Mouse (Mus musculus) NIH3T3 (cell line): ENCODE data around the gene Prmt1.
A peak's percentile ranks its signal among the peaks of the same experiment; 100 is the strongest.

Experiments used
- DNase-seq: peaks from one replicate; pipeline ENCODE4 v3.0.0-alpha.2; 2012; ENCODE audit warnings: low read depth

Gene Prmt1

GRCm38 (mm10) chr7:44986192-44986878 is at the start of gene Prmt1:
Prmt1 (minus strand) TSS chr7:44986568.
- peak; percentile 99 for DNase-seq

GRCm38 (mm10) chr7:45035631-45036030 is 49.3 kb upstream of the Prmt1 start:
- peak; percentile 85 for DNase-seq

- DNase-seq: no peak
Observed at GRCm38 (mm10) chr7:45033722-45034359, 47.5 kb upstream of the Prmt1 start.

GRCm38 (mm10) chr7:45030857-45031256 is 44.5 kb upstream of the Prmt1 start:
- no peak for DNase-seq

GRCm38 (mm10) chr7:45029995-45030394 is 43.6 kb upstream of the Prmt1 start:
- no peak for DNase-seq

- no peak for DNase-seq
Observed at GRCm38 (mm10) chr7:45028351-45028750, 42.0 kb upstream of the Prmt1 start.

GRCm38 (mm10) chr7:45027761-45028160 is 41.4 kb upstream of the Prmt1 start:
- no peak for DNase-seq

GRCm38 (mm10) chr7:45026256-45026655 is 39.9 kb upstream of the Prmt1 start:
- peak; percentile 49 for DNase-seq

- no peak for DNase-seq
Observed at GRCm38 (mm10) chr7:45025601-45026220, 39.3 kb upstream of the Prmt1 start.

GRCm38 (mm10) chr7:45024281-45025248 is 38.2 kb upstream of the Prmt1 start:
- peak; percentile 37 for DNase-seq

GRCm38 (mm10) chr7:45023711-45024110 is 37.3 kb upstream of the Prmt1 start:
- DNase-seq: peak; percentile 64

GRCm38 (mm10) chr7:45020225-45020624 is 33.9 kb upstream of the Prmt1 start:
- no peak for DNase-seq

- DNase-seq: peak; percentile 94
Observed at GRCm38 (mm10) chr7:45019031-45019571, 32.7 kb upstream of the Prmt1 start.

- peak; percentile 98 for DNase-seq
Observed at GRCm38 (mm10) chr7:45017242-45018061, 31.1 kb upstream of the Prmt1 start, which contains the start of gene Rras. Rras (plus strand) TSS chr7:45017961.

GRCm38 (mm10) chr7:45016761-45017160 is 30.4 kb upstream of the Prmt1 start:
- no peak for DNase-seq

GRCm38 (mm10) chr7:45015957-45016612 is 29.7 kb upstream of the Prmt1 start, which contains the start of gene Scaf1:
Scaf1 (minus strand) TSS chr7:45016363.
- peak; percentile 99 for DNase-seq

GRCm38 (mm10) chr7:45015344-45015956 is 29.1 kb upstream of the Prmt1 start:
- no peak for DNase-seq

GRCm38 (mm10) chr7:45014096-45014451 is 27.7 kb upstream of the Prmt1 start:
- DNase-seq: no peak

GRCm38 (mm10) chr7:45013366-45014095 is 27.2 kb upstream of the Prmt1 start:
- no peak for DNase-seq
